Mouse (Mus musculus): ENCODE measurements at regions not wholly inside any gene's neighbourhood (a gene's known extent, or its start where the extent isn't known, plus 50 kb on each side); places are given as distances from the start of the nearest gene placed in this dataset.

DNA sequence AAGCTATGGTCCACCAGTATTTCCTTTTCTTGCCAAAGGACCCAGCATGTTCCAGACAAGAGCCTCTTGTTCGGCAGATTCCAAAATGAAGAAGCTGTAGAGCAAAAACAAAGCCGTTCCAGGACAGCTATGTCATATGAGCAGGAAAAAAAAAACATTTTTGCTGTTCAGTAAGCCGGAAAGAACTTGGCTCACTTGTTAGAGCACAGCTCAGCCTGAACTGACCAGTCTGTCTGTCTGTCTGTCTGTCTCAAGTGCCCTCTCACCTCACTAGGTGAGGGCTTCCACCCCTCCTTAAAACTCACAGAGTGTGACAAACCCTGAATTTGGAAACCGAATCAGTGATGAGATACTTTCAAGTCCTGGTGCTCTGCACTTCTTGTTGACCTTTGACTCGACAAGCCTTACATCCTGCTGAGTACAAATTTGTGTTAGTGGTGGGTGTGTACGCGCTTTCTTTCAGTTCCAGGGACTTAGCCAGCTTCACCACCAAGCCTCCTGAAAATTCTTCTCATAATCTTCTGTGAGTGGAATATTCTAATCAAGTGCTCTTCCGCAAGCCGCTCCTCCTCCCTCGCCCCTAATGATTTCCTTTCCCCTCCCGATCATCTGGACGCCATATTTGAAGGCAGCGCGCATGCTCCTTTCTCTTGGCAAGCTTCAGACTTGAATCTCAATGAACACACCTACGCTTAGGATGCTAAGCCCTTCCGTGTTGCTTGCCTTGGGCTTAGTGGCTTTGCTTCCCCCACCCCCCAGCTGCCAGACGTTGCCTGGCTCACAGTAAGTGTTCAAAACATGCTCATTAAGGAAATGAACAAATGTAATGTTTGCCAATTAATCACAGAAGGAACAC lies 560.9 kb downstream of the Tox3 start:
- TF ChIP-seq CTCF (IDR thresholded peaks at IDR 0.05; ENCODE audit: low read depth): no peak
- no peak for TF ChIP-seq EP300 (IDR thresholded peaks at IDR 0.05; ENCODE audit: low read depth)
